Mouse (Mus musculus) heart, postnatal 25 days (tissue): ENCODE measurements around the gene Galnt16. TPM values are rescaled to one million over a fixed set of nuclear protein-coding genes. Genes with fewer than 3 reads are reported as not detected.

Source experiments
- DNase-seq: peaks from one replicate; pipeline ENCODE4 v3.0.0; 2022; ENCODE audit warnings: low spot score
- intact Hi-C: fragments of 180-260 bp; cut with DNase I; formaldehyde crosslinking; loops from one replicate; pipeline ENCODE4 v1.15.1; 2025
- total RNA-seq, 2 experiments: library from RNA; stranded (reverse); gene quantifications; 2 replicates each; pipeline ENCODE4 v1.2.3; 2021

Galnt16 gene
- total RNA-seq = 1 to 10 TPM; 3.9 to 4.3 TPM

- no peak for DNase-seq
- intact Hi-C loops = loop anchor here (5.0 kb wide), 1 partner anchor 59 kb away; no protein-coding TSS in a partner anchor
Measured at GRCm38 (mm10) chr12:80517977-80518376, at the start of gene Galnt16. Galnt16 (plus strand) TSS chr12:80518277.

- DNase-seq = no peak
- intact Hi-C loops = no loop called here
Measured at GRCm38 (mm10) chr12:80470206-80470605, 47.9 kb upstream of the Galnt16 start.

DNA sequence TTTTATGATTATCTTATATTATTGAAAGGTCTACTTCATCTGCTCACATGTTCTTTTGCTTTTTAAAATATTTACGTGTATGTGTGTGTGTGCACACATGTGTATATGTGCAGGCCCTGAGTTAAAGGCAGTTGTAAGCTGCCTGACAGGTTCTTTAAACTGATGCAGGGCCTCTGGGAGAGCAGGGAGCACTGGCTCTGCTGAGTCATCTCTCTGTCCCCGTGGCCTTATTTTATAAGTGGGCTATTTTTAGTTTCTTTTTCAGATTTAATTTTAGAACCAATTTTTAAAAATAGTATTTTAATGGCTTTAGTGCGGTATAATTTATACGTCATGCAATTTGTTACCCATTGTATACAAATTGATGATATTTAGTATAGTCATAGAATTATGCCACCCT lies 46.2 kb upstream of the Galnt16 start:
- intact Hi-C loops = no loop called here
- no peak for DNase-seq

- no peak for DNase-seq
- intact Hi-C loops = no loop called here
Measured at GRCm38 (mm10) chr12:80473731-80474130, 44.3 kb upstream of the Galnt16 start.

DNA sequence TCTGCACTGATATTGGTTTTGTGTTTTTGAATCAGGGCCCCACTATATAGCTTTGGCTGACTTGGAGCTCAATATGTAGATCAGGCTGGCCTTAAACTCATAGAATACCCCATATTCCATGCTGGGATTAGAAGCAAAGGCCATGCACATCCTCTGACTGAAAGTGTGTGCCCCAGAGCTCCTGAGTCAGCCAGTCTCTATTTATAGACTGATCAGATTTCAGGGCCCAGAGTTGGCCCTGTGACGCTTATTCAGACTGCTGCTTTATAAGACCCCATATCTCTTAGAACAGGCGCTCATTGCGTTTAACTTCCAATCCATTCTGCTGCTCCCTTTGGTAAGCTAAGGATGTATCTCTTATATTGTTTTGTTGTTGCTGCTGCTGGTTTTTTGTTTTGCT lies 38.1 kb upstream of the Galnt16 start:
- DNase-seq = no peak
- intact Hi-C loops = no loop called here

DNA sequence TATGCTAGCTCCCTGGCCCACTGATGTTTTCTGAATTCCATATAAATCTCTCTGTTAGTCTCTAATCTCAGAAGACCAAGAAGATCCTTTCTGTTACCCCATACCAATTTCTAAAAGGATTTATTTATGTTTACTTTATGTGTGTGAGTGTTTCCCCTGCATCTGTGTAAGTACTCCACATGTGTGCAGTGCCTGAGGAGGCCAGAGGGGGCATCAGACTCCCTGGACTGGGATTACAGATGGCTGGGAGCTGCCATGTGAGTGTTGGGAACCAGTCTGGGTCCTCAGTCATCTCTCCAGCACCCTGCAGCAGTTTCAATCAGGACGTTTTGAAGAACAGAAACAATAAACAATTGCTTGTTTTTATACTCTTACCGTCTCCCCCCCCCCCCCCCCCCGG lies 34.7 kb upstream of the Galnt16 start:
- no peak for DNase-seq
- intact Hi-C loops = no loop called here

DNA sequence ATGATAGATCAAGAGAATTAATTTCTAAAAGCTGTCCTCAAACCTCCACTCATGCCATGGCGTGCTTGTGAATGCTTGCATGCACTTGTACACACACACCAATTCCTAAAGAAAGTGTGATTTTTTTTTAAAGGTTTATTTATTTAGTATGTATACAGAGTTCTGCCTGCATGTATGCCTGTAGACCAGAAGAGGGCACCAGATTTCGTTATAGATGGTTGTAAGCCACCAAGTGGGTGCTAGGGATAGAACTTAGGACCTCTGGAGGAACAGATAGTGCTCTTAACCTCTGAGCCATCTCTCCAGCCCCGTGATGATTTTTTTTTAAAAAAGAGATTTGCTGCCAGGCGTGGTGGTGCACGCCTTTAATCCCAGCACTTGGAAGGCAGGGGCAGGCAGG lies 24.8 kb upstream of the Galnt16 start:
- DNase-seq = no peak
- intact Hi-C loops = no loop called here

- no peak for DNase-seq
- intact Hi-C loops = no loop called here
Measured at GRCm38 (mm10) chr12:80495691-80496090, 22.4 kb upstream of the Galnt16 start.

DNA sequence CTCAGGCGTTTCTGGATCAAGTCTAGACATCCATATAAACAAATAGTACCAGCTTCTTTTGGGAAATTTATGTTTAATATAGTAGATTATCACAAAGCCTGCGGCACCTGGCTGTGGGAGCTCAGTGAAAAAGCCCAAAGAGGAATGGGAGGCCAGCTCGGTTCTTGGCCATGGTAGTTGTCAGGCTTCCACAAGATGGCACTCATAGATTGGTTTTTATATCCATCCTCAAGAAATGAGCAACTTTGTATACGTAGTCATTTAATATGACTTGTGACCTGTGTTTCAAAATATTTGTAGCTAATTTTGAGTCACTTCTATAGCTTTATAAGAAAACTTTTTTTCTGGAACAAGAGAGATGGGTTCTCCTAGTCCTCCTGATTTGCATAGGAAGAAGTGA lies 19.7 kb upstream of the Galnt16 start:
- no peak for DNase-seq
- intact Hi-C loops = no loop called here

DNA sequence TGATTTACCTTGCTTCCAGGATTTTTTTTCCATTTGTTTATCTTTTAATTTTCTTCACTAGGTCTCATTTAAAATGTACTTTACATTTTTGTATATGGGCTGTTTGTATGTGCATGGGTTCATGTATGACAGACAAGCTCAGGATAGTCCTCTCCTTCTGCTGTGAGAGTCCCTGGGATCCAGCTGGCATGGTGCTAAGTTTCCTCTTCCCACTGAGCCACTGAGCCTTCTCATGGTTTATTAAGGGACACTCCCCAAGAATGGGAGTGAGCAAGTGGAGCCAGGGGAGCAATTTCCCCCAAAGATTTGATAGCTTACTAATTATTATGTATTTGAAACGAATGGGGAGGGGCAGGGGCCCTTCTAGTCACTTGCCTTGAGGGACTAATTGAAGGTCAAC lies 17.6 kb upstream of the Galnt16 start:
- DNase-seq = no peak
- intact Hi-C loops = loop anchor here (5.0 kb wide), 2 partner anchors 77 to 172 kb away; no protein-coding TSS in a partner anchor

DNA sequence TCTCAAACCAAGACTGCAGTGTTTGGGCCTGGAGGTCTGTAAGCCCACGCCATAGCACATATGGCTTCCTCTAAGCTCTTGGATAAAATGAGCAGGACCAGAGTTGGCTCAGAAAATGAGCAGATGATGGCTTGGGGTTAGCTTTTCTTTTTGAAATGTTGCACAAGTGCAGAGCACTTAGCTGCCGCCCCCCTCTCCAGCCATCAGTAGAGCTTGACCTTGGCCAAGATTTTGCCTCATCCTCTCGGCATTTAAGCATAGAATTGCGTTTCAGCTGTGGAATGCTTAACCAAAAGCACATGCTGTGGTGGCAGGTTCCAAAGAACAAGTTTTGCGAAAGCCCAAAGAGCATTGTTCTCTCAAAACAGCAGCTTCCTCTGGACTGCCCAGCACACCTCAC lies 13.4 kb upstream of the Galnt16 start:
- intact Hi-C loops = loop anchor here (5.0 kb wide), 3 partner anchors 73 to 168 kb away; no protein-coding TSS in a partner anchor
- DNase-seq = no peak

- no peak for DNase-seq
- intact Hi-C loops = loop anchor here (5.0 kb wide), 1 partner anchor 95 kb away; no protein-coding TSS in a partner anchor
Measured at GRCm38 (mm10) chr12:80507041-80507745, 10.9 kb upstream of the Galnt16 start.

- no peak for DNase-seq
- intact Hi-C loops = loop anchor here (5.0 kb wide), 1 partner anchor 59 kb away; no protein-coding TSS in a partner anchor
Measured at GRCm38 (mm10) chr12:80518393-80518756, 298 bp downstream of the Galnt16 start.

GRCm38 (mm10) chr12:80518757-80519620 lies 912 bp downstream of the Galnt16 start:
- intact Hi-C loops = loop anchor here (5.0 kb wide), 1 partner anchor 58 kb away; no protein-coding TSS in a partner anchor
- DNase-seq = no peak

DNA sequence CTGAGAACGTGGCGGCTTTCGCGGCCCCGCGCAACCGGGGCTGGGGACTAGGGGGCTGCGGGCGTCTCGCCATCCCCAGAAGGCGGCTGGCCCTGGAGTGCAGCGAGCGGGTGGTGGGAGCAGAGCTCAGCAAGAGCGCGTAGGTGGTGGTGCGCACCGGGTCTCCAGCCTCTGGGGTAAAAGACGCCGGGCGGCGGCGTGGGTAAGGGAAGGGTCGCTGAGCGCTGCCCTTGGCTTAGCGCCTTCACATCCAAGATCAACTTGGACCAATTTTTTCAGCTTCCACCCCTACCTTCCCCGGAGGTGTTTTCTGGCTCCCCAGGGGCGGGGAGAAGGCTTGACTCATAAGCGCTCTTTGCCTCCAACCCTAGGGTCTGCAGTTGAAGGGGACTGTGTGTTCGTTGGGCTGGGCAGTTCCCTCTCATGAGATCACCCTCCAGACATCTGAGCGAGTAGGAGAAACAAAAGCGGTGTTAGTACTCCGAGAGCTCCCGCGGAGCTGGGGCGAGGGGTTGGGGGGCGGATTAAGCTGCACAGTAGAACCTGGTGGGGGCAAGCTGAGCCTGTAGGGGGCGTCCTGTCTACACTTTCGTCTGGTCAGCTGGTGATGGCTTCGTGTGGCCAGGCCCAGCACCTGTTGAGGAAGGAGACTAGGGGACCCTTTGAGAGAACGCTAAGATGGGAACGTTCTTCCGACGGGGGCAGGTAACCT lies 1.7 kb downstream of the Galnt16 start:
- no peak for DNase-seq
- intact Hi-C loops = loop anchor here (5.0 kb wide), 1 partner anchor 58 kb away; no protein-coding TSS in a partner anchor

DNA sequence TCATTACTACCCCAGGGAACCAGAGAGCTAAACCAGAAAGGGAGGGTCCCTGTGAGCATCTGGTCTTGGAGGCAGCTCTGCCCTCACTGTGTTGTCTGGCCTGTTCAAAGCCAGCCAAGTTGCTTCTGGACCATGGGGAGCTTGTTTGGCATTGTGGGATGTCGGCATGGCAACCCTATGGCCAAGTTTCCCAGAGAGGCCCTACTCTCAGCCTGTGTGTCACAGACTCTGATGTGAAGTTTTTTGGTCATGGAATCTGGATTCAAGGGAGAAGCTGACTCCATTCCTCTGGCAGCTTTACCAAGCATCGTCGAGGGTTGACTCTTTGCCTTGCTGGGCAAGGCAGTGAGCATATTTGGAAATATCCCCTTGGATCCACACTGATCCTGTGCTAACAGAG lies 3.9 kb downstream of the Galnt16 start:
- intact Hi-C loops = no loop called here

DNA sequence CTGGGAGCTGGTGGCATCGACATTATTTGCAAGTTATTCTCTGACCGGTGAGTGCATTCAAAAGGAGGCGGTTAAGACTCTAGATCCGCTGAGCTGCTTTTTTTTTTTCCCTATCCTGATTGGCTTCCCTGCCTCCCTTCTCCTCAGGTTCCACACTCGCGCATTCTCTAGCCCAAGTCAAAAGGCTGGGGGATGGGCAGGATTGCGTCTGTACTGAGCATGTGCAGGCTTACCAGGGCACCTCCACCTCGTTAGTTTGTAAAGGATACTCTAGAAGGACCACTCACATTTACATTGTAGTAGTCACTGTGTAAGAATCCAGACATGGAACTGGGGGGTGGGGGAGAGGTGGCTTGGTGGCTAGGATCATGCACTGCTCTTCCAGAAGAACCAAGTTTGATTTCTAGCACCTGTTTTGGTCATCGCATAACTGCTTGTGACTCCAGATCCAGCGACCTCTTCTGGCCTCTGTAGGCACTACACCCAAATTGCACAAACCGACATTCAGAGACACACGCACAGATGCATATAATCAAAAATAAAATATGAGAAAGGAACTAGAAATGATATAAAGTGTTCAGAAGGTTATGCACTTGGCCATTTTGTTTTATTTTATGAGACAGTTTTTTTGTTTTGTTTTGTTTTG lies 6.3 kb downstream of the Galnt16 start:
- DNase-seq = no peak
- intact Hi-C loops = no loop called here

More for the DNA sequence above, 3.9 kb downstream of the Galnt16 start:
- DNase-seq = peak; percentile 69

GRCm38 (mm10) chr12:80525513-80525912 lies 7.4 kb downstream of the Galnt16 start:
- intact Hi-C loops = no loop called here
- DNase-seq = no peak

- intact Hi-C loops = no loop called here
- DNase-seq = no peak
Measured at GRCm38 (mm10) chr12:80526511-80526910, 8.4 kb downstream of the Galnt16 start.
